Mouse (Mus musculus): ENCODE measurements around the gene Mat1a.

Gene Mat1a

DNA sequence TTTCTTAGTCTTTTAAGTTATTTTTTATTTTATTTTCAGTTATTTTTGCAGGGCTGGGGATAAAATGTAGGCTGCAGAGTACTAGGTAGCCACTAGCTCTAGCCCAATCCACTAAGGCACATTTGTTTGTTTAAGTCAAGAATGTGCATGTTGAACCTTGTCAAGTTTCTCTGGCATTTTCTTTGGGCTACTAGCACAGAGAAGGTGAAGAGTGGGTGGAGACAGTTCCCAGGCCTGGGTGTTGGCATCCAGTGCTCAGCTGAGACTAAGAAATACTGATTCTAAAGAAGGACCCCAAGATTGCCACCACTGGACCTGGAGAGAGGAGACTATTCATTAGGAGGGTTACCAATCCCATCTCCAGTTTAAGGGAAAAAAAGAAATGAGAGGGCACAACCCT lies 32.2 kb downstream of the Mat1a start:
- no peak for DNase-seq (ENCODE audit: extremely low read depth, insufficient read length, low spot score)

- DNase-seq (ENCODE audit: extremely low read depth, insufficient read length, low spot score), result no peak
These were observed 35.9 kb downstream of the Mat1a start for GRCm38 (mm10) chr14:41140686-41141085.

GRCm38 (mm10) chr14:41146035-41146434 lies 41.2 kb downstream of the Mat1a start:
- no peak for DNase-seq (ENCODE audit: extremely low read depth, insufficient read length, low spot score)

DNA sequence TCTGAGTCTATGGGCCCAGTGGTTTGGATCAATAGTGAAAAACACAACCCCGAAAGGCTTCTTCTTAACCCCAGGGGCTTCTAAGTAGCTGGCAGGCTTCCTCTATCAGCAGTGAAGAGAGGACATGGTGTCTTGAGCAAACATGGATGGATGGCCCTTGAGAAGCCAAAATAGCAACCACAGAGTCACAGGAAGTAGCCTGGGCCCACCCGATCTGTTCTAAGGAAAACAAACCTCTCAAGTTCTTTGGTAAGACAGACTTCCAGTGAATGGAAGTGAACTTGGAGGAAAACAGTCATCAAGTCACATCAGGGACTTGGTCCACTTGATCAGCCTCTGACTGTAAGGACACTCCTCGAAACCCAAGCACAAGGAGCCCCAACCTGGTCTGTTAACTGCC lies 42.1 kb downstream of the Mat1a start:
- DNase-seq (ENCODE audit: extremely low read depth, insufficient read length, low spot score), result no peak

GRCm38 (mm10) chr14:41147356-41147755 lies 42.5 kb downstream of the Mat1a start:
- no peak for DNase-seq (ENCODE audit: extremely low read depth, insufficient read length, low spot score)

GRCm38 (mm10) chr14:41151220-41151898 lies 46.5 kb downstream of the Mat1a start, which contains the start of gene Mbl1:
Mbl1 (plus strand) TSS chr14:41151458.
- no peak for DNase-seq (ENCODE audit: extremely low read depth, insufficient read length, low spot score)

DNA sequence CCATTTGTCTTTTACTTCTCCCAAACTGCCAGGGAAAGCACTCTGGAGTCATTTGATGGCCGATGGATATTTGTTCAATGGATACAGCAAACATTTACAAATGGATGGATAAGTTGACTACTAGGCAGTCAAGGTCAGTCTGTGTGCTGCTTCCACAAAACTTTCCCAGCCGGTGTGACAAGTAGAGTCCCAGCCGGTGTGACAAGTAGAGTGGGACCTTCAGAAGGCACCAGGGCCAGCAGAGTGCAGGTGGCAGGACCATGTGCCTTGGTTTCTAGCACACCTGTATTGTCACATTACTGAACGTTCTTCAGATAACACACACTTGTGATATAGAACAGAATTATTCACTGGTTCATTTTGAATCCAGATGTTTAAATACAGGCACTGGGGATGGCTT lies 55.2 kb downstream of the Mat1a start:
- DNase-seq (ENCODE audit: extremely low read depth, insufficient read length, low spot score), result no peak

- no peak for DNase-seq (ENCODE audit: extremely low read depth, insufficient read length, low spot score)
These were observed 55.9 kb downstream of the Mat1a start for GRCm38 (mm10) chr14:41160743-41161142.

- DNase-seq (ENCODE audit: extremely low read depth, insufficient read length, low spot score), result no peak
These were observed 57.8 kb downstream of the Mat1a start for GRCm38 (mm10) chr14:41162663-41163062.

DNA sequence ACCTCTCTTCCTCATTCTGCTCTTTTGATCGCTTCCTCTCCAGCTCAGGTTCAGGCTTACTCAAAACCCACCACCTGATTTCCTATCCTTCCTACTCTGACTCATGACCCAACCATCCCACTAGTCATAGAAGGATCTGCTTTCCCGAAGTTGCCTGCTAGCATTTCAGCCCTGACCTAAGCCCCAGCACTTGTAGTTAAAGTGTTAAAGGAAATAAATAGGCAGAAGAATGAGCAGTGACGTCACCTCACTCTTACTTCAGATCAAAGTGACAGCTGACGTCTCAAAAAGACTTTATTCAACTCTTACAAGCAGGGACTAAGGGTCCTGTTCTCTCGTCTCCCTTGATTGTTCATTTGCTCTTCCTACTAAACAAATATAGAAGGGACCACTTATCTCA lies 62.4 kb downstream of the Mat1a start:
- no peak for DNase-seq (ENCODE audit: extremely low read depth, insufficient read length, low spot score)

- DNase-seq (ENCODE audit: extremely low read depth, insufficient read length, low spot score), result no peak
These were observed 63.7 kb downstream of the Mat1a start for GRCm38 (mm10) chr14:41168567-41168966.

- DNase-seq (ENCODE audit: extremely low read depth, insufficient read length, low spot score), result no peak
These were observed 65.7 kb downstream of the Mat1a start for GRCm38 (mm10) chr14:41170514-41170913.

All from 3134 (cell line).